Mouse (Mus musculus) kidney, adult 2 months (tissue): ENCODE results near the gene Gm29797. TPM values are rescaled to one million over a fixed set of nuclear protein-coding genes. Genes with fewer than 3 reads are reported as not detected.

Experiments used
- DNase-seq: peaks from one replicate; pipeline ENCODE4 v3.0.0; 2021
- H3K27ac ChIP-seq: fragments of 200-500 bp; 2 replicates; pipeline ENCODE4 v1.5.1; 2012; ENCODE audit warnings: low read depth, low read length, control low read depth, inconsistent platforms; ENCODE audit not compliant: insufficient read depth
- H3K27me3 ChIP-seq: fragments of 200-500 bp; replicated peaks from 2 replicates; pipeline ENCODE4 v1.6.1; 2012; ENCODE audit warnings: mild to moderate bottlenecking, moderate library complexity, low read length, inconsistent platforms; ENCODE audit not compliant: control insufficient read depth, insufficient read depth
- H3K36me3 ChIP-seq: fragments of 200-500 bp; 2 replicates; pipeline ENCODE4 v1.6.1; 2012; ENCODE audit warnings: mild to moderate bottlenecking, moderate library complexity, low read length, inconsistent platforms; ENCODE audit not compliant: control insufficient read depth, insufficient read depth
- H3K4me1 ChIP-seq: fragments of 200-500 bp; 2 replicates; pipeline ENCODE4 v1.6.1; 2011; ENCODE audit warnings: low read length; ENCODE audit not compliant: control insufficient read depth, insufficient read depth
- H3K4me3 ChIP-seq: fragments of 200-500 bp; 2 replicates; pipeline ENCODE4 v1.5.1; 2011; ENCODE audit warnings: mild to moderate bottlenecking, low read depth, low read length, control low read depth; ENCODE audit not compliant: insufficient read depth
- CTCF ChIP-seq: fragments of 200-500 bp; conservative IDR thresholded peaks from 2 replicates; pipeline ENCODE4 v1.5.1; 2011; ENCODE audit warnings: low read depth, mild to moderate bottlenecking, control low read depth, low read length, moderate library complexity, mixed read lengths; ENCODE audit not compliant: insufficient read depth, insufficient read length
- POLR2A ChIP-seq: fragments of 200-500 bp; IDR thresholded peaks from one replicate; pipeline ENCODE4 v1.6.1; 2011; ENCODE audit warnings: low read depth, low read length, control low read depth
- WGBS: fragments of 180-500 bp; shearing (Covaris S2); methylation state at CpG from one replicate; pipeline ENCODE4 v1.1.7; 2018; 5-methylcytosine and 5-hydroxymethylcytosine counted together
- polyA plus RNA-seq: library from polyadenylated mRNA; depleted of rRNA; stranded (reverse); fragments of >200 nt; gene quantifications from 2 replicates; pipeline ENCODE4 v1.2.3, GENCODE M21; 2012; rRNA removed

Gene Gm29797
- polyA plus RNA-seq, 1 experiment, result 0.11 TPM

DNA sequence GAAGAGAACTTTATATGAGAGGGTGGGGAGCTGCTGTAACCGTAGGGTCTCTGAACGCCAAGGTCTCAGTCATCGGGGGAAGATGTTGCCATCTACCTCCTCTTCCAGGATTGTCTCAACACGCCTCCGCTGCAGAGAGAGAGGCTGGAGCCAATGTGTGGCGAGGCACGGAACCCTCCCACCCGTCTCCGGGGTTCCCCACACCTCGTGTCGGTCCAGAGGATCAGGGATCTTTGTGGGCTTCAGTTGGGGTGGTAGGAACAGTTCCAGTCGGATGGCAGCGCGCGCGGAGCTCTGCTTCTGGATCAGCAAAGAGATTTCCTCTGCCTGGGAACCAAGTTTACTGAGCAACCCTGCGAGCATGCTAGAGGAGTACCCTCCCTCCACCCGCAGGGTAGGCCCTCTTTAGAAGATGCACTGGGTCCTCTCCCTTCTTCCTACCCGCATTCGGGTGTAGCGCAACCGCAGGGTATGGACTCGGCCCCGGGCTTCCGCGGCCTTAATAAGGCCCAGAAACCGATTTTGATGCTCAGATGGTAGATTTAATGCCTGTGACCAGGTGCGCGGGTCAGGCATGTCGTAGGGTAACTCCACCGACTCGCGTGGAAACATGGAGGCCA lies 40.1 kb downstream of the Gm29797 start:
- H3K36me3 ChIP-seq, result no peaks in the 10 kb centered on the region
- H3K4me3 ChIP-seq, result no peak overlapping the region
- H3K27me3 ChIP-seq, result no peaks in the 10 kb centered on the region
- H3K27ac ChIP-seq, result no peak overlapping the region
- no peak for DNase-seq
- no peaks in the 10 kb centered on the region for H3K4me1 ChIP-seq
- TF ChIP-seq CTCF (no peak), POLR2A (no peak)
- WGBS, result 72% methylated on average over 33 of the region's 33 CpGs

DNA sequence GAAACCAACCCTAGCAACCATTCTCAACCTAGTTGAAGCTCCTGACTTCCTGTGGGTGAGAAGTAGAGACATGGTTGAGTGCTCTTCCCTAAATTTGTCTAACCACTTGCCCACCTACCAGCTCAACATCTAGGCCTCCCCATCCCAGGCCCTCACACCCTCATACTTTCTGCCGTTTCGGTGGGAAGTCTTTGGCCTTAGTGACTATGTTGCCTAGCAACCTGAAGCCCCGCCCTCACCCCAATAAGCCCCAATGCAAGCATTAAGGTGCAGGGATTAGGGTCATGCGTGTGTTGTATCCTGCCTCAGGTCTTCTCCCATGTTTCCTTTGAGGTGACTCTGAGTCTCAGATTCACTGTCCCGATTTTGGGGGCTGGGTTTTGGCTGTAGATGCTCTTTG lies 41.4 kb downstream of the Gm29797 start, which contains the start of gene Lkaaear1:
Lkaaear1 (minus strand) TSS at position 202 of the 400 bp plus-strand sequence.
- Histone ChIP-seq H3K36me3 (no peaks in the 10 kb centered on the region), H3K4me3 (no peak within 1 kb of the TSS), H3K27me3 (no peaks in the 10 kb centered on the region), H3K4me1 (no peaks in the 10 kb centered on the region), H3K27ac (no peak within 1 kb of the TSS)
- DNase-seq, result no peak
- TF ChIP-seq CTCF (no peak), POLR2A (no peak)
- WGBS, result 55% methylated on average over 5 of the region's 5 CpGs

GRCm38 (mm10) chr2:181706668-181707067 lies 49.8 kb downstream of the Gm29797 start:
- WGBS, result 41% methylated on average over 4 of the region's 4 CpGs
- Histone ChIP-seq H3K36me3 (no peaks in the 10 kb centered on the region), H3K27me3 (no peaks in the 10 kb centered on the region), H3K4me1 (no peaks in the 10 kb centered on the region), H3K4me3 (no peak overlapping the region), H3K27ac (no peak overlapping the region)
- TF ChIP-seq CTCF (no peak), POLR2A (no peak)
- DNase-seq, result peak; percentile 20

Other genes with a start within 250 kb of the Gm29797 start
- gene Zbtb46, start 197.6 kb upstream of the Gm29797 start, polyA plus RNA-seq, result 7.7 and 8.0 TPM in 2 replicates
- not detected in 2 replicates for gene Abhd16b, start 163.8 kb upstream of the Gm29797 start, polyA plus RNA-seq
- 35.2 and 41.5 TPM in 2 replicates for gene Tpd52l2, start 159.9 kb upstream of the Gm29797 start, polyA plus RNA-seq
- 55.5 and 65.1 TPM in 2 replicates for gene Dnajc5, start 136.5 kb upstream of the Gm29797 start, polyA plus RNA-seq
- 107 and 130 TPM in 2 replicates for gene Uckl1, start 72.1 kb upstream of the Gm29797 start, polyA plus RNA-seq
- gene Prpf6, start 65.2 kb upstream of the Gm29797 start, polyA plus RNA-seq, result 19.6 and 22.1 TPM in 2 replicates
- 32.2 and 41.3 TPM in 2 replicates for gene Zfp512b, start 64.2 kb upstream of the Gm29797 start, polyA plus RNA-seq
- 26.1 and 30.2 TPM in 2 replicates for gene Samd10, start 57.8 kb upstream of the Gm29797 start, polyA plus RNA-seq
- 53.9 and 59.0 TPM in 2 replicates for gene Sox18, start 14.6 kb downstream of the Gm29797 start, polyA plus RNA-seq
- gene Tcea2, start 23.3 kb downstream of the Gm29797 start, polyA plus RNA-seq, result 19.2 and 19.5 TPM in 2 replicates
- gene Rgs19, start 36.9 kb downstream of the Gm29797 start, polyA plus RNA-seq, result 21.5 and 24.0 TPM in 2 replicates
- not detected in 2 replicates for gene Lkaaear1, start 41.4 kb downstream of the Gm29797 start, polyA plus RNA-seq
- 0.12 and 0.27 TPM in 2 replicates for gene Oprl1, start 58.0 kb downstream of the Gm29797 start, polyA plus RNA-seq
- 0.08 and 0.13 TPM in 2 replicates for gene Myt1, start 106.3 kb downstream of the Gm29797 start, polyA plus RNA-seq
- 40.4 and 51.6 TPM in 2 replicates for gene Pcmtd2, start 180.8 kb downstream of the Gm29797 start, polyA plus RNA-seq
- 4.1 and 4.5 TPM in 2 replicates for gene Polr3k, start 207.3 kb downstream of the Gm29797 start, polyA plus RNA-seq